Mouse (Mus musculus) urinary bladder, postnatal 10 days (tissue): Measurements from ENCODE around the gene Itsn1.

Experiments
- DNase-seq: peaks from one replicate; pipeline ENCODE4 v3.0.0; 2022; ENCODE audit warnings: low spot score

Itsn1 gene

GRCm38 (mm10) chr16:91873695-91874094 is 144.6 kb downstream of the Itsn1 start:
- DNase-seq = no peak

DNA sequence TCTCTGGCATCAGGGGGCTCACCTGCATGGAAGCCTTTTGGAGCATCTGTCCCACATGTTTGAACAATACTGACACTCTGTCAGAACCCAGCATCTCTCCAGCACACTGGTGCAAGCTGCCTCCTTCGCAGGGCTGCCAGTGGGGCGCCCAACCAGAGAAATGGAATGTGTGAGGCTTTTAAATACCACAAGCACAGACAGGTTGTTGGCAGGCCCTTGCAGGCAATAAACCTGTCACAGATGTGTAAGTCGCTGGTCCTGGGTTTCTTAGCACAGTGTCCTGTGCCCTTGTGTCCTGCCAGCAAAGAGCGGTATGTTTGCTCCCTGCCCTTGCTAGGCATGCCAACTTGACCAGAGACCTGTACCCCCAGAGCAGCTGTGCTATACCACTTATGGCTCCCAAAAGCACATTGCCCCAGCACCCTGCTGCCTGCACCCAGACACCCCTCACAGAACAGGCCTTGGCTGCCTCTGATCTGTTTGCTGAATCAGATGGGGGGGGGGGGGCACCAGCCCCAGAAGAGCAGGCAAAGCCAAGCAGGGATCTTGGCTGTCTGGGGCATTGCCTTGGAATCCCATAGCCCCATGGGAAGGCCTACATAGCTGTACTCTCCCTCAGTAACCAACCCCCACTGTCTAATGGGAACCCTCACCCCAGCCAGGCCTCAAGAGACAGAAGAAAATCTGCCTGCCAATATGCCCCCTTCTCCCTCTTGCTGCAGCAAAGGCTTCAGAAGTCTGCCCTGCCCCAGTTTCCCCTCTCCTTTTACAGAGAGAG is 146.7 kb downstream of the Itsn1 start:
- DNase-seq = peak; percentile 49

- DNase-seq = no peak
Observed at GRCm38 (mm10) chr16:91876457-91876856, 147.4 kb downstream of the Itsn1 start.

DNA sequence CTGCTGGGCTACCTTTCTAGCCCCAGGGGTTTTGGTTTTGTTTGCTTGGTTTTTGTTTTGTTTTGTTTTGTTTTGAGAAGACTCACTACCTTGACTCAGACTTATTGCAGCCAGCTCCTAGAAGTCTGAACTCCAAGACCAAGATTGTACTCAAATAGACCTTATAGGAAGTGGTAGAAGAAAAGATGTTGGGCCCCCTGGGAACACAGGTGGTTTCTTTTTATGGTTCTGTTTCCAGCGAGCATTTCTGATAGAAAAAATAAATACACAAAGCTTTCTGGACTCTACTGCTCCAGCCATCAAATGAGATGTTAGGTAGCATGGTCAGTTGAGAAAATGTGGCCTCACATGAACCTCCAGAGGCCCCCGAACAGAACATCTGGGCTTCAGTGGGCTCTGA is 150.0 kb downstream of the Itsn1 start:
- DNase-seq = no peak

GRCm38 (mm10) chr16:91880869-91881767 is 152.0 kb downstream of the Itsn1 start:
- DNase-seq = no peak

- DNase-seq = no peak
Observed at GRCm38 (mm10) chr16:91882168-91882859, 153.2 kb downstream of the Itsn1 start.

DNA sequence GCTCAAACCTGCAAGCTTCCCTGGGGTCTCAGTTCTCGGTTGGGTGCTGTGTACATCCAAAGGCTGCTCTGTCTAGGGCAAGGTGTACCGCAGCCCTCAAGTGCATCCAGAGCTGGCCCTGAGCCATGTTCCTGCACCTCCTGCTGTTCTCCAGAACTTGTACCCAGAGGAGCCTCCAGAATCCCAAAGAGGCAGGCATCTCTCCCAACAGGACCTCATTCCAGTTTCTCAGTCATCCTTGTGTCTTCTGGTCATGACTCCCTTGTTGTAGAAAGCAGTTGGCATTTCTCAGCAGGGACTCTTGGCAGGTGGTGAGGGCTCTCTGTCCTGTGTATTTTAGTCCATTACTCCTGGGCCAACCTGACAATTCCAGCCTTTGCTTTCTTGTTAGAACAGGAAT is 154.6 kb downstream of the Itsn1 start:
- DNase-seq = no peak

- DNase-seq = no peak
Observed at GRCm38 (mm10) chr16:91884196-91884595, 155.1 kb downstream of the Itsn1 start.

DNA sequence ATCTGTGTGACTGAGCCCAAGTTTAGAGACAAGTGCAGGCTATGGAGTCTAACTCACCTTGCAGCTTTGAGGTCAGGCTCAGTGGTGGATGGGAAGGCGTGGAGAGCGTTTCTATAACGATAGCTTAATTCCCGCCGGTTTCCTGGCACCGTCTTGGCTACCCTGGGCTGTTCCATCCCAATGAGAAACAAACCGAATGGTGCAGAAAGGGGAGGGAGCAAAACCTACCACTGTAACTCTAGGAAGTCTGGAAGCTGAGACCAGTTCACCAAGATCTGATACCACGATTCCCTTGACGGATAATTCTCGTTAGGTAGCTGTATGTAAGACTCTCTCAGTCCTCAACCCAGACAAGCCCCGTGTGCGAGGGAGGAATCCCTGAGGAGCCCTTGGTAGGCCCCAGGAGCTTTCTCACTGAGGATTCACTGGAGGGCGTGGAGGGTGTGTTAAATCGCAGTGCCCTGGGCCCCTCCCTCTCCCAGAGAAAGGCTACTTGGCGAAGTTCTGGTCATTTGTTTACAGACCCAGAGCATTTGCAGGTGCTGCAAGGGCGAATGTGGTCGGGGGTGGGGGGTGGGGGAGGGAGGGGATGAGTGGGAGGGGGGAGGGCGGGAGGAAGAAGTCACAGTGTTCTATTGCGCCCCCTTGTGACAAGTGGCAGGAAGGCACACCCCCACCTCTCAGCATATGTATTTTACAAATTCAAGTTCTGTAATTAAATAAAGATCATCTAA is 156.5 kb downstream of the Itsn1 start:
- no peak for DNase-seq

DNA sequence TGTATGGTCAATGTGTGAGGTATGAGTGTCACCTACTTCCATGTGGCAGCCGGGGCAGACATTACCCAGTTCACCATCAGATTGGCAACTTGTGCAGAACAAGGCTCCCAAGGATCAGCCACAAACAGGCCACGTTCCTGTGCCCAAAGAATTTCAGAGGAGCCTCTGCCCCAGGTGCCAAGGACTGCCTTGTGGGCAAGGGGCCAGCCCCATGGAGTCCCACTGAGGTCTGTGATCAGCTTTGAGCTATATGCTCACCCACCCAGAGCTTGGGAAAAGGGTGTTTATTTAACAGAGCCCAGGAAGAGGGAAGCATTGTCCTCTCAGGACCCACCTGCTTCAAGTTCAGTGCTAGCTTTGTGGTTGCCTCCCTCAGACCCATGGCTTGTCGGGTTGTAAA is 159.3 kb downstream of the Itsn1 start:
- no peak for DNase-seq

- no peak for DNase-seq
Observed at GRCm38 (mm10) chr16:91889831-91890230, 160.8 kb downstream of the Itsn1 start.

- DNase-seq = no peak
Observed at GRCm38 (mm10) chr16:91891218-91891617, 162.1 kb downstream of the Itsn1 start.

- DNase-seq = no peak
Observed at GRCm38 (mm10) chr16:91896426-91896830, 167.3 kb downstream of the Itsn1 start.

DNA sequence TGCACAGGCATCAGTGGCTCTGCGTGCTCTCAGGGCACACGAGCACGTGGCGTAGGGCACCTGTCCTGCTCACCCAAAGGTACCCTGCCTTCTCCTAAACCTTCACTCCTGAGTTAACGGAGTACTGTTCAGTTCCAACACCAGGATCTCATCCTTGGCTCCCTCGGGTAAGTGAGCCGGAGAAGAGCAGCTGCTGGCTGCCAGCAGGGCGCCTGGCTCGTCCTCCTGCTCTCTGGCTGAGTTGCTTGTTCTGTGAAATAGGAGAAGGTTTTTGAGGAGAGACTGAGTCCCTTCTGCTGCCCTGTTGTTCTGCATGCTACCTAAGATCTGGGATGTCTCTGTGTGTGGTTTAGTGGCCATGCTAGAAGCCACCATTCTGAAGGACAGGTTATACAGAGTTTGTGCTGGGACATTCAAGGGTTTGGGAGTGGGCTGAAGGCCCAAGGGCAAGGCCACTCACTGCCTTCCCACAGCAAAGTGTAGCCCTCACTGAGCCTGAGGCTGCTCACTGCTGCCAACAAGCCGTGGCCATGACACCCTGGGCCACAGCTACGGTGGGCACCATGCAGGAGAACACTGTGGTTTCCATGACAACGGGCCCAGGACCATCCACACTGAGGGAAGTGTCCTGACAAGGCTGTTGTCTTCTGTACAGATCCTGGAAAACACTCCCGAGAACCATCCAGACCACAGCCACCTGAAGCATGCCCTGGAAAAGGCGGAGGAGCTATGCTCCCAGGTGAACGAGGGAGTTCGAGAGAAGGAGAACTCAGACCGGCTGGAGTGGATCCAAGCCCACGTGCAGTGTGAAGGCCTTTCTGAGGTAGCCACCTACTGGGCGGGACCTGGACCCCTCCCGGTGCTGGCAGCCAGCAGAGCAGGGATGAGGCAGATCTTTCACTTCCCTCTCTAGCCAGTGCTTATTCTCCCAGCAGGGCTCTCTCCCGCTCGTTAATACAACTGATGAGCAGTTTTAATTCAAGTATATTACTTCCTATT is 170.1 kb downstream of the Itsn1 start:
- no peak for DNase-seq

- DNase-seq = no peak
Observed at GRCm38 (mm10) chr16:91900274-91900673, 171.2 kb downstream of the Itsn1 start.

GRCm38 (mm10) chr16:91903801-91904506 is 174.9 kb downstream of the Itsn1 start:
- DNase-seq = no peak

GRCm38 (mm10) chr16:91905127-91905860 is 176.2 kb downstream of the Itsn1 start:
- no peak for DNase-seq

- no peak for DNase-seq
Observed at GRCm38 (mm10) chr16:91905987-91906386, 176.9 kb downstream of the Itsn1 start.

DNA sequence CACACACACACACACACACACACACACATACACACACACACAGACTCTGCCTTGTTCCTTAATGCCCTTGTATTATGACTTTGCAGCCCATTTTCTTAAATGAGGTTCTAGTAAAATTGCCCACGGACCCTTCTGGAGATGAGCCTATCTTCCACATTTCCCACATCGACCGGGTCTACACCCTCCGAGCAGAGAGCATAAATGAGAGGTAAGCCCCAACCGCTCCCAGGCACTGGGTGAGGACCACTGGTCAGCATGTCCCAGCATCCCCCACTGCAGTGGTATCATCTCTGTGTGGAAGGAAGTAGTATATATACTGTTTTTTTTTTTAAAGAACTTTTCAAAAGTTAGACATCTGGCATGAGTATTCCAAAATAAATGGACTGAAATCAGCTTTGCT is 177.6 kb downstream of the Itsn1 start:
- DNase-seq = no peak
